Mouse (Mus musculus) midbrain, embryonic 12.5 days (tissue): ENCODE measurements around the gene Msi2. TPM values are rescaled to one million over a fixed set of nuclear protein-coding genes. Genes with fewer than 3 reads are reported as not detected.

Experiments
- ATAC-seq: fragments of 200-750 bp; cut with Nextera tagmentation; 2 replicates; pipeline ENCODE4 v1.8.0; 2017; ENCODE audit warnings: low read depth, moderate TSS enrichment, moderate library complexity; ENCODE audit not compliant: low FRiP score
- H3K27ac ChIP-seq: fragments of 300-500 bp; sonication (generic); replicated peaks from 2 replicates; pipeline ENCODE4 v1.5.1; 2016; ENCODE audit warnings: mild to moderate bottlenecking
- H3K27me3 ChIP-seq: fragments of 300-500 bp; sonication (generic); 2 replicates; pipeline ENCODE4 v1.6.1; 2016; ENCODE audit warnings: mild to moderate bottlenecking
- H3K36me3 ChIP-seq: fragments of 300-500 bp; sonication (generic); 2 replicates; pipeline ENCODE4 v1.6.1; 2016
- H3K4me1 ChIP-seq: fragments of 300-500 bp; sonication (generic); 2 replicates; pipeline ENCODE4 v1.6.1; 2016
- H3K4me2 ChIP-seq: fragments of 300-500 bp; sonication (generic); replicated peaks from 2 replicates; pipeline ENCODE4 v1.6.1; 2016; ENCODE audit warnings: mild to moderate bottlenecking, moderate library complexity
- H3K4me3 ChIP-seq: fragments of 300-500 bp; sonication (generic); 2 replicates; pipeline ENCODE4 v1.5.1; 2016; ENCODE audit warnings: mild to moderate bottlenecking
- H3K9ac ChIP-seq: fragments of 300-500 bp; sonication (generic); replicated peaks from 2 replicates; pipeline ENCODE4 v1.6.1; 2016; ENCODE audit warnings: mild to moderate bottlenecking, moderate library complexity
- H3K9me3 ChIP-seq: fragments of 300-500 bp; sonication (generic); 2 replicates; pipeline ENCODE4 v1.6.1; 2016; ENCODE audit warnings: mild to moderate bottlenecking
- WGBS: fragments of 180-500 bp; shearing (Covaris S2); methylation state at CpG from one replicate; pipeline ENCODE4 v1.1.7; 2016; 5-methylcytosine and 5-hydroxymethylcytosine counted together
- polyA plus RNA-seq: library from polyadenylated mRNA; unstranded; fragments of >200 nt; fragmentation: Nextera tagmentation; extraction: Ambion mirVana; gene quantifications from 2 replicates; pipeline ENCODE4 v1.2.1, GENCODE M21; 2016

Msi2 gene
- polyA plus RNA-seq, 1 experiment from 2014 or later: 47.9 TPM

DNA sequence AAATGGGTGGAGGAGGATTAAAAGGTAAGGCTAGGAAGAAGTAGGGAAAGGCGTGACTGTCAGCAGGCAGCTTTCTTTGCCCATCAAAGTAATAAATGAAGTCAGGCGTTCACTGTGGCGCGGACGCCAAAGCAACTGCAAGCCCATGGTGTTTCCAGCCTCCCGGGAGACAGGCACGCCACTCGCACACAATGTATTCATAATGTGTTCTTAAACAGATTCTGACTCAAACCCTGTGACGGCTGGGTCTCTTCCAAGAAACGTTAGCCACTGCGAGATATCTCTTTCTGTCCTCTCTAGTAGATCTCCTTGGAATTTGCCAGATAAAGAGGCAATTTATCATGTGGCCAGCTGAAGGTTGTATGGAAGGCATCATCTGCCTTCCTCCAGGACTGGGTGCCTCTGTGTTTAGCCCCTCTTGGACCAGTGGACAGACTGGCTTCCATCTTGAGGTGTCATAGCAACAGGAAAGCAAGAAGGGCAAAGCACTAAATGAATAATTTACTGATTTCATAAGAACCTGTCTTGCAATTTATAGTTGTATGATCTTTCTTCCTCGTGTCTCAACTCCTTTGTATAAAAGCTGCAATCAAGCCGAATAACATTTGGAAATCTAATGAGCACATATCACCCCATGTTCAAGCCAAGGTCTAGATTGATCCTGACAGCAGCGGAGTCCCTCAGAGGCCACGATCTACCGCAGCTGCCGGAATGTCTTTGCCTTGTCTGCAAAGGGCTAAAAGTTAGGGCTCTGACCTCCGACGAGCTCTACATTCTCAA is 197.2 kb downstream of the Msi2 start:
- no peaks in the 10 kb centered on the region for H3K9me3 ChIP-seq
- H3K27me3 ChIP-seq: no peaks in the 10 kb centered on the region
- peaks cover 70% of the 10 kb centered on the region for H3K4me1 ChIP-seq
- H3K27ac ChIP-seq: peak overlapping the region; percentile 82
- H3K36me3 ChIP-seq: peaks cover 4% of the 10 kb centered on the region; the same call in 1 of the 2 replicates
- ATAC-seq: peak; percentile 20; the same call in 1 of the 2 replicates
- H3K4me2 ChIP-seq: peak overlapping the region; percentile 2; the same call in 1 of the 2 replicates
- WGBS: 41% methylated on average over 19 of the region's 19 CpGs
- H3K4me3 ChIP-seq: no peak overlapping the region
- no peak overlapping the region for H3K9ac ChIP-seq

- WGBS: 95% methylated on average over 3 of the region's 3 CpGs
- Histone ChIP-seq H3K9ac (no peak overlapping the region), H3K27me3 (no peaks in the 10 kb centered on the region), H3K36me3 (peaks cover 4% of the 10 kb centered on the region; the same call in 1 of the 2 replicates), H3K4me2 (no peak overlapping the region), H3K9me3 (no peaks in the 10 kb centered on the region), H3K27ac (0 out of 2 replicates have a peak overlapping the region, but pooled peaks have one; percentile 2), H3K4me1 (peaks cover 67% of the 10 kb centered on the region), H3K4me3 (no peak overlapping the region)
- ATAC-seq: no peak
Measured at GRCm38 (mm10) chr11:88518361-88518760, 200.0 kb downstream of the Msi2 start.

DNA sequence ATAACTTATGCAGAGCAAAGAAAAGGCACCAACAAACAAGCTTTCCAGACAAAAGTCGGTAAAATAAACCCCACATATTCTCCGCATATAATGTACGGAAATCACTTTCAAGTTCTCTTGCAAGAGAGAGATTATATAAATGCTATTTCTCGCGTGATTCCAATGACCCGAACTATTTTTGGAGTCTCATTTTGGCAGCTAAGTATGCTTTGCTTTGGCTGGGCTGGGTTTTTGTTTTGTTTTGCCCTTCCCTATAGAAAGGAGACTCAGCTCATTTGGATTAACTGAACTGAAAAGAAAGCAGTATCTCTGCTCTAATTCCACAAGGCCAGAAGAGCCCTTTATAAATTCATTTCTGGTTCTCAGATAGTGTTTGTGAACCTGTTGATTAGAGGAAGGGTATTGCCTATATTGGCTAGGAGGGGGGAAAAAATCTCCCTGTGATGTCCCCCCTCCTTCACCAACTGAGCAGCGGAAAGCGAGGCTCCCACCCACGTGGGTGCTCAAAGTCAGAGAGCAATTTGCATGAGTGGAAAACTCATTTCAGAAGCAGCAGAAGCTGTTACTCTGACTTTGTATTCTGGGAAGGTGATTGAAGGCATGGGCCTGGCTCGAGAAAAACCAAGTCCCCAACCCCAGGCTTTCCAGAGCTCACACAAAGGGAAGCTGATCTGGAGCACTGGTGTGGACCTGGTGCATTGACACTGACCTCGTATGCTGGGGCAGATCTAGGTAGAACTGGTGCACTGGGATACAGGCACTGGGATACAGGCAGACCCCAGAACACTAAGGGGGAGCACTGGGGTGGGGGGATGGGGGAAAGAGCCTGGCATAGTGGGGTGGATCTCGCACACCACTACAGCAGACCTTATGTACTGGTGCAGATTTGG is 201.5 kb downstream of the Msi2 start:
- no peak for ATAC-seq
- Histone ChIP-seq H3K4me2 (no peak overlapping the region), H3K9ac (0 out of 2 replicates have a peak overlapping the region, but pooled peaks have one; percentile 7), H3K9me3 (no peaks in the 10 kb centered on the region), H3K27ac (peak overlapping the region; percentile 79), H3K27me3 (no peaks in the 10 kb centered on the region), H3K4me1 (peaks cover 72% of the 10 kb centered on the region), H3K36me3 (0 out of 2 replicates have a peak, but pooled peaks cover 4% of the 10 kb centered on the region), H3K4me3 (no peak overlapping the region)
- 47% methylated on average over 12 of the region's 12 CpGs for WGBS

- Histone ChIP-seq H3K9ac (no peak overlapping the region), H3K4me1 (peaks cover 67% of the 10 kb centered on the region), H3K27me3 (no peaks in the 10 kb centered on the region), H3K9me3 (no peaks in the 10 kb centered on the region), H3K4me3 (no peak overlapping the region), H3K4me2 (no peak overlapping the region), H3K27ac (peak overlapping the region; percentile 79), H3K36me3 (0 out of 2 replicates have a peak, but pooled peaks cover 4% of the 10 kb centered on the region)
- 57% methylated on average over 6 of the region's 6 CpGs for whole genome bisulfite sequencing
- no peak for ATAC-seq
Measured at GRCm38 (mm10) chr11:88515736-88516583, 202.4 kb downstream of the Msi2 start.

DNA sequence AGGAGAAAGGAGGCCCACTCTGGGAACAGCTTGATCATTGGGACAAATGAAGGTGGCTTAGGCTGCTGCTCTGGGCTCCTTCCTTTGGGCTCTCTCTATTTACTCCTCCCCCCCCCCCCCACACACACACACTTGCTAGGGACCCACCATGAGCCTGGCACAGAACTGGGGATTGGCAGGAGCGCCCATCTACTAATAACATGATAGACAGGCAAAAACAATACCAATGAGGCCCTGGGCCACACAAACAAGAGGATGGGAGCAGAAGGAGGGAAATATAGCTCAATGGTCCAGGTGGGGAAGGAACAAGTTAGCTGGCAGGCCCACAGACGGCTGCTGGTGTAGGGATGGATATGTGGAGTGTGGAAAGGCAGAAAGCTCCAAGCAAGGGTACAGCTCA is 203.0 kb downstream of the Msi2 start:
- Histone ChIP-seq H3K36me3 (0 out of 2 replicates have a peak, but pooled peaks cover 4% of the 10 kb centered on the region), H3K27me3 (no peaks in the 10 kb centered on the region), H3K4me2 (no peak overlapping the region), H3K4me1 (peaks cover 63% of the 10 kb centered on the region), H3K4me3 (no peak overlapping the region), H3K9me3 (no peaks in the 10 kb centered on the region), H3K9ac (no peak overlapping the region), H3K27ac (peak overlapping the region; percentile 79)
- ATAC-seq: no peak
- WGBS: 90% methylated on average over 2 of the region's 2 CpGs

DNA sequence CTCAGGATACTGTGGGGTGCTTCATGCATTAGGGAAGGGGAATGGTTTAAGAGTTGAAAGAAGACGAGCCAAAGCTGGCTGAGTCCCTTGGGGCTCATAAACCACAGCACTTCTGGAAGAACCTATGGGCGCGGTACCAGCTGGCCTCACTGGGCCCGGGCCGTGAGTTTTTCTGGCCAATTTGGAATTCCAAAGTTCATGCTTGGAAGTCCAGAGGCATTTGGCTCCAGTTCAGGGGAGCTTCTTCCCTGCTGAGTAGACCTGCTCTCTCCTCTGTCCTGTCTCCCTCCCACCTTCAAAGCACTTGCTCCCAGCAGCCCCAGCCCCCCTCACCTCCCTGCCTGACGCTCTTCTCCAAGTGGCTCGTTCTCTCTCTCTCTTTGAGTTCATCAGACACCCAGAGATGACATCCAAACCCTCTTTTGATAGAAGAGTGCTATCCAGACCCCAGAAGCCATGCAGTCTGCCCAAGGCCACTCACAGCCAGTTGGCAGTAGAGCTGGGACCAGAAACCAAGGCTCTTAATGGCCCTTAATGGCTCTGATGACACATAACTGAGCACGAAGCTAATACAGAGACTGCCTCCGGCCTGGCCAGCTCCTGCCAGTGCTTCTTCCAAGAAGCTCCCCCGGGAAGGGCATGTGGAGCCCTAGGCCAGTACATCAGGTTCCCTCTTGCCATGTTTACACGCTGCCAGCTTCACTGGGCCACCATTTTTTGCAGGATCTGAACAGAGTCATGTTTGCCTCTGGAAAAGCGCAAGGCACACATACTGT is 204.0 kb downstream of the Msi2 start:
- Histone ChIP-seq H3K4me2 (no peak overlapping the region), H3K9ac (no peak overlapping the region), H3K4me1 (peaks cover 71% of the 10 kb centered on the region), H3K9me3 (no peaks in the 10 kb centered on the region), H3K36me3 (0 out of 2 replicates have a peak, but pooled peaks cover 4% of the 10 kb centered on the region), H3K27me3 (no peaks in the 10 kb centered on the region), H3K27ac (peak overlapping the region; percentile 79), H3K4me3 (no peak overlapping the region)
- ATAC-seq: no peak
- WGBS: 88% methylated on average over 12 of the region's 12 CpGs

DNA sequence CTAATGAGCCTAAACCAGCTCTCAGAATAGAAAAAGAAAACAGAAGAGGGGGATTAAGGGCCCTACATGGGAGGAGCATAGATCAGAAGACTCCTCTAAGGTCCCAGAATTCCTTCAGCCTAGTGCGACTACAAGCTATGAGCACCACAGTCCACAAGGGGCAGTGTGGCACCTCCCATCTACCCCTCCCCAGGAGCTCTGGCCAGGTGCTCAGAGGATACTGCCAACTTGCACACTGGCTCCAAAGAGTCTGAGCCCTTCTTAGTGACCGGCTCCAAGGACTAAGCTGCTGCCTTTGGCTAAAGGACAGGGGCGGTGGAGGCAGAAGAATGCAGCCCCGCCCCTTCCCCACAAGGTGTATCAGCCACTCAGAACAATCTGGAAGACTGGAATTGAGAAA is 205.7 kb downstream of the Msi2 start:
- 0 out of 2 replicates have a peak, but pooled peaks have one; percentile 32 for ATAC-seq
- Histone ChIP-seq H3K4me1 (peaks cover 82% of the 10 kb centered on the region), H3K4me2 (no peak overlapping the region), H3K9ac (no peak overlapping the region), H3K4me3 (no peak overlapping the region), H3K36me3 (no peaks in the 10 kb centered on the region), H3K27ac (peak overlapping the region; percentile 83), H3K9me3 (no peaks in the 10 kb centered on the region), H3K27me3 (no peaks in the 10 kb centered on the region)
- WGBS: 22% methylated on average over 4 of the region's 4 CpGs

GRCm38 (mm10) chr11:88510282-88510850 is 207.9 kb downstream of the Msi2 start:
- H3K9me3 ChIP-seq: no peaks in the 10 kb centered on the region
- no peak overlapping the region for H3K4me2 ChIP-seq
- no peak overlapping the region for H3K9ac ChIP-seq
- 89% methylated on average over 8 of the region's 8 CpGs for whole genome bisulfite sequencing
- no peaks in the 10 kb centered on the region for H3K36me3 ChIP-seq
- H3K4me1 ChIP-seq: peaks cover 82% of the 10 kb centered on the region
- ATAC-seq: no peak
- H3K27me3 ChIP-seq: no peaks in the 10 kb centered on the region
- no peak overlapping the region for H3K4me3 ChIP-seq
- 0 out of 2 replicates have a peak overlapping the region, but pooled peaks have one; percentile 7 for H3K27ac ChIP-seq

DNA sequence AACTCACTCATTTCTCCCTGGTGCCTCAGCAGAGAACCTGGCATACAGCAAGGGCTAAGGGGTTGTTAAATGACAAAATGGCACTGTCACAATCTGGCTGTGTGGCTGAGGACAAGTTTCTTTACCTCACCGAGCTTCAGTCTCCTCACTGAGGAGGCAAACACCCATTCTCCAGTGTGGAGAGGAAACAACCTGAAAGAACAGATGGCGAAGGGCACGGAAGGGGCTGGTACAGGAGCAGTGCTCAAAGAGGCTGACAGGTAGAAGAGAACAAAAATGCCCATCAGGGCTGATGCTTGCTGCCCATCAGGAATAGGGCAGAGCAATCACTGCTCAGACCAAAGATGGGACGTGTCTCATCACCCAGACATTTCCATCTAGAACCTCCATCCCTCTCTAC is 208.8 kb downstream of the Msi2 start:
- Histone ChIP-seq H3K4me1 (peaks cover 81% of the 10 kb centered on the region), H3K27me3 (no peaks in the 10 kb centered on the region), H3K36me3 (no peaks in the 10 kb centered on the region), H3K27ac (0 out of 2 replicates have a peak overlapping the region, but pooled peaks have one; percentile 3), H3K4me3 (no peak overlapping the region), H3K9me3 (no peaks in the 10 kb centered on the region), H3K4me2 (no peak overlapping the region), H3K9ac (no peak overlapping the region)
- 93% methylated on average over 4 of the region's 4 CpGs for WGBS
- no peak for ATAC-seq

- Histone ChIP-seq H3K27ac (peak overlapping the region; percentile 54), H3K9me3 (no peaks in the 10 kb centered on the region), H3K4me3 (no peak overlapping the region), H3K27me3 (no peaks in the 10 kb centered on the region), H3K4me1 (peaks cover 67% of the 10 kb centered on the region), H3K4me2 (no peak overlapping the region), H3K9ac (no peak overlapping the region), H3K36me3 (no peaks in the 10 kb centered on the region)
- no peak for ATAC-seq
- 73% methylated on average over 7 of the region's 7 CpGs for WGBS
Measured at GRCm38 (mm10) chr11:88508133-88508532, 210.2 kb downstream of the Msi2 start.
